Mouse (Mus musculus): ENCODE measurements around the gene Ism2. TPM values are rescaled to one million over a fixed set of nuclear protein-coding genes. Genes with fewer than 3 reads are reported as not detected.

The Ism2 gene
- polyA plus RNA-seq, 1 experiment from 2014 or later: 0.53 TPM

- Histone ChIP-seq H3K36me3 (ENCODE audit: control insufficient read depth, insufficient read depth, low read length) (peaks cover 13% of the 10 kb centered on the region), H3K27me3 (ENCODE audit: control insufficient read depth, insufficient read depth, low read length) (no peaks in the 10 kb centered on the region), H3K4me1 (ENCODE audit: control insufficient read depth, insufficient read depth, low read length) (peaks cover 10% of the 10 kb centered on the region), H3K9ac (ENCODE audit: low read length) (peak overlapping the region; percentile 92), H3K4me2 (peak overlapping the region; percentile 87), H3K27ac (ENCODE audit: low read depth, low read length) (peak overlapping the region; percentile 80), H3K4me3 (ENCODE audit: low read depth, low read length) (peak overlapping the region; percentile 80), H3K9me3 (ENCODE audit: control insufficient read depth, low read length) (no peaks in the 10 kb centered on the region)
- no peak for DNase-seq (ENCODE audit: low spot score, missing footprints)
- under 1% methylated on average over 31 of the region's 31 CpGs for WGBS
- peak; percentile 74 for ATAC-seq (ENCODE audit: low FRiP score)
These were observed 32.5 kb downstream of the Ism2 start for GRCm38 (mm10) chr12:87266827-87267603.

DNA sequence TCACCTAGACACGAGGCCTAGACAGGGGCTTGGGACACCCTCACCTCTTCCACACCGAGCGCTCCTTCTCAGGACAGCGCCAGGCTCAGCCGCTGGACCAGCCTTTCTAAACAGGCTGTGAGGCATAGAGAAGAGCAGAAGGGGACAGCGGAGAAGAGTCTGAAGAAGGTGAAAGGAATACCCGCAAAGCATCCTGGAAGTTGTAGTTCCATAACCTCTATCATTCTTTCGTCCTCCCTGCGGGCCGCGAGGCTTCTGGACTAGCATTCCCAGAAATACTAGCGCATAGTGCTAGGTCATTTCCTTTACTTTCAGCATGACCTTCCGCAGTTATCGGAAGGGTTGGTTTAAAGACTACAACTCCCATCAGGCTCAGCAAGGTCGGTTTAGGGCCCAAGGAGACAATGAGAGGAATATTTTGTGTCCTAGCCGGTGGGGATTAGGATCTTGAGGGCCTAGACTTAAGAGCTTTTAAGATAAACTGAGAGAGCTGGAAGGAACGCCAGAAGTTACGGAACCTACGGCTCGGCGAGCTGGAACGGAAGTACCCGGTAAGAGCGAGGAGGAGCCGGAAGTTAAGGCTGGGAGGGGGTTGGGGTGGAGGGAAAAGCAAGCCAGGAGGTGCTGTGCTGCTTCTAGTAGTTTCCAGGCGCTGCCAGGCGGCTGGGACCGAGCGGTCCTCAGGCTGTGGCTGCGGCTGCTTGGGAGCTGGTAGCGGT, 33.2 kb downstream of the Ism2 start, which contains the start of the genes Vipas39 and Ahsa1:
TSS of gene Vipas39 (minus strand) at position 149 of the 719 bp plus-strand sequence.
TSS of gene Ahsa1 (plus strand) at position 372 of the 719 bp plus-strand sequence.
- H3K9me3 ChIP-seq (ENCODE audit: control insufficient read depth, low read length): no peaks in the 10 kb centered on the region
- peak within 1 kb of the TSS; percentile 80 for H3K27ac ChIP-seq (ENCODE audit: low read depth, low read length)
- no peaks in the 10 kb centered on the region for H3K27me3 ChIP-seq (ENCODE audit: control insufficient read depth, insufficient read depth, low read length)
- ATAC-seq (ENCODE audit: low FRiP score): peak; percentile 97
- H3K4me2 ChIP-seq: peak within 1 kb of the TSS; percentile 87
- H3K36me3 ChIP-seq (ENCODE audit: control insufficient read depth, insufficient read depth, low read length): peaks cover 16% of the 10 kb centered on the region
- peak within 1 kb of the TSS; percentile 92 for H3K9ac ChIP-seq (ENCODE audit: low read length)
- H3K4me3 ChIP-seq (ENCODE audit: low read depth, low read length): peak within 1 kb of the TSS; percentile 80
- peaks cover 10% of the 10 kb centered on the region for H3K4me1 ChIP-seq (ENCODE audit: control insufficient read depth, insufficient read depth, low read length)
- peak; percentile 99 for DNase-seq (ENCODE audit: low spot score, missing footprints)
- WGBS: under 1% methylated on average over 31 of the region's 31 CpGs

- Histone ChIP-seq H3K27me3 (ENCODE audit: control insufficient read depth, insufficient read depth, low read length) (no peaks in the 10 kb centered on the region), H3K36me3 (ENCODE audit: control insufficient read depth, insufficient read depth, low read length) (peaks cover 11% of the 10 kb centered on the region), H3K4me2 (peak overlapping the region; percentile 87), H3K9me3 (ENCODE audit: control insufficient read depth, low read length) (no peaks in the 10 kb centered on the region), H3K4me3 (ENCODE audit: low read depth, low read length) (peak overlapping the region; percentile 80), H3K9ac (ENCODE audit: low read length) (peak overlapping the region; percentile 92), H3K27ac (ENCODE audit: low read depth, low read length) (peak overlapping the region; percentile 69; the same call in 1 of the 2 replicates), H3K4me1 (ENCODE audit: control insufficient read depth, insufficient read depth, low read length) (peaks cover 10% of the 10 kb centered on the region)
- no peak for ATAC-seq (ENCODE audit: low FRiP score)
- DNase-seq (ENCODE audit: low spot score, missing footprints): peak; percentile 88
- 31% methylated on average over 11 of the region's 11 CpGs for WGBS
These were observed 34.1 kb downstream of the Ism2 start for GRCm38 (mm10) chr12:87265444-87265843.

GRCm38 (mm10) chr12:87260562-87260961, 38.9 kb downstream of the Ism2 start:
- H3K4me2 ChIP-seq: no peak overlapping the region
- ATAC-seq (ENCODE audit: low FRiP score) (no peak), DNase-seq (ENCODE audit: low spot score, missing footprints) (no peak)
- no peaks in the 10 kb centered on the region for H3K4me1 ChIP-seq (ENCODE audit: control insufficient read depth, insufficient read depth, low read length)
- H3K36me3 ChIP-seq (ENCODE audit: control insufficient read depth, insufficient read depth, low read length): peaks cover 16% of the 10 kb centered on the region
- H3K4me3 ChIP-seq (ENCODE audit: low read depth, low read length): no peak overlapping the region
- no peak overlapping the region for H3K9ac ChIP-seq (ENCODE audit: low read length)
- 95% methylated on average over 8 of the region's 8 CpGs for WGBS
- no peaks in the 10 kb centered on the region for H3K9me3 ChIP-seq (ENCODE audit: control insufficient read depth, low read length)
- no peaks in the 10 kb centered on the region for H3K27me3 ChIP-seq (ENCODE audit: control insufficient read depth, insufficient read depth, low read length)
- no peak overlapping the region for H3K27ac ChIP-seq (ENCODE audit: low read depth, low read length)

DNA sequence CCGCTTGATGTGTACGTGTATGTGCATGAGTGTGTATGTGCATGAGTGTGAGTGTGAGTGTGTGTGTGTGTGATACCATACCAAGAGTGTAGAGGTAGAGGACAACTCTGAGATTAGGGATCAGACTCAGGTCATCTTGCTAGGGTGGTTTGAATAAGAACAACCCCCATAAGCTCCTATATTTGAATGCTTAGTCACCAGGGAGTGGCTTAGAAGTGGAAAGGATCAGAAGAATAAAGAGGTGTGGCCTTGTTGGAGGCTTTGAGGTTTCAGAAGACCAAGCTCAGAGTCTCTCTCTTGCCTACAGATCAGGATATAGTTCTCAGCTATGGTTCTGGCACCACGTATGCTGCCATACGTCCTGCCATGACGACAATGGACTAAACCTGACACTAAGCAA, 42.9 kb downstream of the Ism2 start:
- H3K4me1 ChIP-seq (ENCODE audit: control insufficient read depth, insufficient read depth, low read length): no peaks in the 10 kb centered on the region
- no peak overlapping the region for H3K9ac ChIP-seq (ENCODE audit: low read length)
- 94% methylated on average over 5 of the region's 5 CpGs for WGBS
- H3K27me3 ChIP-seq (ENCODE audit: control insufficient read depth, insufficient read depth, low read length): no peaks in the 10 kb centered on the region
- no peak overlapping the region for H3K4me2 ChIP-seq
- no peaks in the 10 kb centered on the region for H3K9me3 ChIP-seq (ENCODE audit: control insufficient read depth, low read length)
- no peak overlapping the region for H3K27ac ChIP-seq (ENCODE audit: low read depth, low read length)
- DNase-seq (ENCODE audit: low spot score, missing footprints): no peak
- ATAC-seq (ENCODE audit: low FRiP score): no peak
- H3K4me3 ChIP-seq (ENCODE audit: low read depth, low read length): no peak overlapping the region
- H3K36me3 ChIP-seq (ENCODE audit: control insufficient read depth, insufficient read depth, low read length): peaks cover 25% of the 10 kb centered on the region

GRCm38 (mm10) chr12:87253878-87254277, 45.6 kb downstream of the Ism2 start:
- no peak overlapping the region for H3K27ac ChIP-seq (ENCODE audit: low read depth, low read length)
- H3K4me2 ChIP-seq: no peak overlapping the region
- H3K9me3 ChIP-seq (ENCODE audit: control insufficient read depth, low read length): no peaks in the 10 kb centered on the region
- no peak overlapping the region for H3K4me3 ChIP-seq (ENCODE audit: low read depth, low read length)
- DNase-seq (ENCODE audit: low spot score, missing footprints) (no peak), ATAC-seq (ENCODE audit: low FRiP score) (no peak)
- WGBS: 91% methylated on average over 6 of the region's 6 CpGs
- no peaks in the 10 kb centered on the region for H3K27me3 ChIP-seq (ENCODE audit: control insufficient read depth, insufficient read depth, low read length)
- no peak overlapping the region for H3K9ac ChIP-seq (ENCODE audit: low read length)
- H3K36me3 ChIP-seq (ENCODE audit: control insufficient read depth, insufficient read depth, low read length): peaks cover 31% of the 10 kb centered on the region
- no peaks in the 10 kb centered on the region for H3K4me1 ChIP-seq (ENCODE audit: control insufficient read depth, insufficient read depth, low read length)

DNA sequence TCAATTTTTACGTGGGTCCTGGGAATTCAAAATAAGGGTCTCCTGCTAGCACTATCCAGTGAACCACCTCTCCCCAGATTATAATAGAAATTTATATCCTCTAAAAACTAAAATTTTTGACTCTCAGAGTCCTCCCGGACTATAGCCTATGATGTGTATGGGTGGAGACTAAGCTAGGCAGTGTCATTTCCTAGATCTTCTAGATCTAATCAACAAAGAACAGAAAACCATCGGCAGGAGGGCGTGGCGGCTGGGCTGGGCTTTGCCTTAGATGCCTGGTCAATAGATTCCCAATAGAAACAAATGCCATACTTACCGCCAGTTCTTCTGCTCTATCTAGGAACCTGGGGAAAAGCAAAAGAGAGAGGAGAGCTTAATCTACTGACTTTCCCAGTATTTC, 49.3 kb downstream of the Ism2 start:
- peaks cover 24% of the 10 kb centered on the region for H3K36me3 ChIP-seq (ENCODE audit: control insufficient read depth, insufficient read depth, low read length)
- H3K27ac ChIP-seq (ENCODE audit: low read depth, low read length): no peak overlapping the region
- no peaks in the 10 kb centered on the region for H3K27me3 ChIP-seq (ENCODE audit: control insufficient read depth, insufficient read depth, low read length)
- H3K4me3 ChIP-seq (ENCODE audit: low read depth, low read length): no peak overlapping the region
- 96% methylated on average over 6 of the region's 6 CpGs for WGBS
- no peak overlapping the region for H3K4me2 ChIP-seq
- no peak for ATAC-seq (ENCODE audit: low FRiP score)
- H3K4me1 ChIP-seq (ENCODE audit: control insufficient read depth, insufficient read depth, low read length): no peaks in the 10 kb centered on the region
- no peak overlapping the region for H3K9ac ChIP-seq (ENCODE audit: low read length)
- H3K9me3 ChIP-seq (ENCODE audit: control insufficient read depth, low read length): no peaks in the 10 kb centered on the region
- DNase-seq (ENCODE audit: low spot score, missing footprints): no peak

GRCm38 (mm10) chr12:87238632-87239031, 60.9 kb downstream of the Ism2 start, which contains the start of gene Noxred1:
TSS of gene Noxred1 (minus strand) at chr12:87238732.
- Histone ChIP-seq H3K9me3 (ENCODE audit: control insufficient read depth, low read length) (no peaks in the 10 kb centered on the region), H3K9ac (ENCODE audit: low read length) (no peak within 1 kb of the TSS), H3K4me3 (ENCODE audit: low read depth, low read length) (no peak within 1 kb of the TSS), H3K27me3 (ENCODE audit: control insufficient read depth, insufficient read depth, low read length) (no peaks in the 10 kb centered on the region), H3K36me3 (ENCODE audit: control insufficient read depth, insufficient read depth, low read length) (peaks cover 14% of the 10 kb centered on the region; the same call in 1 of the 2 replicates), H3K4me1 (ENCODE audit: control insufficient read depth, insufficient read depth, low read length) (no peaks in the 10 kb centered on the region), H3K27ac (ENCODE audit: low read depth, low read length) (no peak within 1 kb of the TSS), H3K4me2 (no peak within 1 kb of the TSS)
- no peak for DNase-seq (ENCODE audit: low spot score, missing footprints)
- WGBS: 88% methylated on average over 1 of the region's 1 CpGs
- no peak for ATAC-seq (ENCODE audit: low FRiP score)
